ENCODE assay signal across 14 mouse cellular contexts in the genomic region with DNA sequence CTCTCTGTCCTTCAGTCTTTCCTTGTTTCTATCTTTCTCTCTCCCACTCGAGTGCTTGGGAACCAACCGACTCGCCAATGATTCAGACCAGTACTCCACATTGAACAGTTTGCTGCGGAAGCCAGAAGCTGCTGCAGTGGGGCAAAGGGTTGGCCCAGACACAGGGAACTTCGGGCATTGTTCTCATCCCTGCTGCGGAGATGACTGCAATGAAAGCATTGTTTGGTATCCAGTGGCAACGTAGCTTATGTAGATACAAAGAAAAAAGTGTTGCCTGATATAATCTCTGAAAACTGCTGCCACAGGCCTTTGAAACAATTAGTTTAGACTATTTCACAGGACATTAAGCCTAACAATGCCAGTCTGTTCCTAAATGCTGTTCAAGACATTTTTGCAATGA. TPM values are rescaled to one million over a fixed set of nuclear protein-coding genes. Genes with fewer than 3 reads are reported as not detected.
DNase-seq lines count a peak whose midpoint lies in the region; ATAC-seq lines count a peak whose summit lies in the region.
"Had no signal": no experiment of that assay in that cellular context is flagged by ENCODE, and none has a peak within 500 bp of the region (broad histone marks: within the 10 kb centered on the region; RNA-seq: fewer than 3 reads in every experiment).

No protein-coding gene starts in this region.

- peak; percentile 51 for ATAC-seq in forebrain, embryonic 16.5 days
- no peak for ATAC-seq in forebrain, embryonic 11.5 days (replicated peaks; ENCODE audit: low FRiP score)
- peak; percentile 49; the same call in 1 of the 2 replicates for ATAC-seq in hindbrain, embryonic 15.5 days (ENCODE audit: low FRiP score, low read depth)
- 0 out of 2 replicates have a peak, but pooled peaks have one; percentile 53 for ATAC-seq in neural tube, embryonic 12.5 days (ENCODE audit: low FRiP score, low read depth)
- ATAC-seq in erythroblast, adult 5-6 weeks (replicated peaks; ENCODE audit: low FRiP score, poor library complexity, severe bottlenecking), result no peak
- ATAC-seq: liver, postnatal 0 days had no signal

- H3K36me3 ChIP-seq in forebrain, embryonic 16.5 days (ENCODE audit: control insufficient read depth, insufficient read depth), result no peaks in the 10 kb centered on the region
- no peaks in the 10 kb centered on the region for H3K36me3 ChIP-seq in forebrain, embryonic 11.5 days (ENCODE audit: control insufficient read depth, insufficient read depth, low read length)
- no peaks in the 10 kb centered on the region for H3K36me3 ChIP-seq in hindbrain, embryonic 15.5 days
- H3K36me3 ChIP-seq in neural tube, embryonic 12.5 days, result no peaks in the 10 kb centered on the region
- H3K36me3 ChIP-seq: heart, embryonic 12.5 days; limb, embryonic 13.5 days had no signal

- no peak overlapping the region for H3K9ac ChIP-seq in forebrain, embryonic 16.5 days (replicated peaks; ENCODE audit: low read depth, low read length)
- no peak overlapping the region for H3K9ac ChIP-seq in forebrain, embryonic 11.5 days (ENCODE audit: low read length)
- H3K9ac ChIP-seq in hindbrain, embryonic 15.5 days, result no peak overlapping the region
- no peak overlapping the region for H3K9ac ChIP-seq in neural tube, embryonic 12.5 days
- H3K9ac ChIP-seq: heart, embryonic 12.5 days; limb, embryonic 13.5 days; liver, postnatal 0 days had no signal

- DNase-seq in forebrain, embryonic 11.5 days (ENCODE audit: low spot score), result no peak
- peak; percentile 4 for DNase-seq in T-cell, adult 2 months (ENCODE audit: low spot score)
- DNase-seq in testis, postnatal 14 days (ENCODE audit: low spot score), result no peak
- DNase-seq in c-Kit-positive CD71-positive TER-119-positive erythroid progenitor cells, embryonic 14.5 days (ENCODE audit: low spot score), result no peak
- DNase-seq: cerebellum, postnatal 36 days; gastrocnemius, postnatal 10 days; liver, postnatal 0 days had no signal

- H3K27ac ChIP-seq in forebrain, embryonic 16.5 days (ENCODE audit: low read length), result no peak overlapping the region
- no peak overlapping the region for H3K27ac ChIP-seq in forebrain, embryonic 11.5 days (ENCODE audit: low read depth, low read length)
- H3K27ac ChIP-seq in hindbrain, embryonic 15.5 days (replicated peaks), result no peak overlapping the region
- no peak overlapping the region for H3K27ac ChIP-seq in neural tube, embryonic 12.5 days
- H3K27ac ChIP-seq: kidney, postnatal 0 days; limb, embryonic 13.5 days had no signal

- H3K27me3 ChIP-seq in forebrain, embryonic 16.5 days (replicated peaks; ENCODE audit: control insufficient read depth, insufficient read depth, low read length), result no peaks in the 10 kb centered on the region
- H3K27me3 ChIP-seq in forebrain, embryonic 11.5 days (ENCODE audit: control insufficient read depth, insufficient read depth, low read length), result no peaks in the 10 kb centered on the region
- H3K27me3 ChIP-seq in hindbrain, embryonic 15.5 days, result no peaks in the 10 kb centered on the region
- H3K27me3 ChIP-seq in neural tube, embryonic 12.5 days (replicated peaks), result no peaks in the 10 kb centered on the region
- H3K27me3 ChIP-seq: heart, embryonic 12.5 days; limb, embryonic 13.5 days had no signal

- H3K4me2 ChIP-seq in forebrain, embryonic 16.5 days (ENCODE audit: low read length), result no peak overlapping the region
- H3K4me2 ChIP-seq in forebrain, embryonic 11.5 days (ENCODE audit: low read depth, low read length, severe bottlenecking), result no peak overlapping the region
- no peak overlapping the region for H3K4me2 ChIP-seq in hindbrain, embryonic 15.5 days
- H3K4me2 ChIP-seq in neural tube, embryonic 12.5 days (replicated peaks), result no peak overlapping the region
- H3K4me2 ChIP-seq: heart, embryonic 12.5 days; limb, embryonic 13.5 days had no signal

- H3K4me1 ChIP-seq in forebrain, embryonic 16.5 days (replicated peaks; ENCODE audit: control insufficient read depth, insufficient read depth, low read length), result peaks cover 15% of the 10 kb centered on the region
- 0 out of 2 replicates have a peak, but pooled peaks cover 5% of the 10 kb centered on the region for H3K4me1 ChIP-seq in forebrain, embryonic 11.5 days (replicated peaks; ENCODE audit: control insufficient read depth, insufficient read depth, low read length)
- peaks cover 11% of the 10 kb centered on the region; the same call in 1 of the 2 replicates for H3K4me1 ChIP-seq in hindbrain, embryonic 15.5 days (replicated peaks)
- H3K4me1 ChIP-seq in neural tube, embryonic 12.5 days, result peaks cover 7% of the 10 kb centered on the region; the same call in 1 of the 2 replicates

- 18% methylated on average over 7 of the region's 7 CpGs for WGBS in forebrain, embryonic 16.5 days
- WGBS in forebrain, embryonic 11.5 days, result 43% methylated on average over 7 of the region's 7 CpGs
- 9% methylated on average over 7 of the region's 7 CpGs for WGBS in hindbrain, embryonic 15.5 days
- WGBS in neural tube, embryonic 12.5 days, result 21% methylated on average over 7 of the region's 7 CpGs

- H3K9me3 ChIP-seq in forebrain, embryonic 16.5 days (ENCODE audit: control insufficient read depth, low read length), result no peaks in the 10 kb centered on the region
- H3K9me3 ChIP-seq in forebrain, embryonic 11.5 days (ENCODE audit: control insufficient read depth, low read length), result no peaks in the 10 kb centered on the region
- H3K9me3 ChIP-seq in hindbrain, embryonic 15.5 days, result no peaks in the 10 kb centered on the region
- no peaks in the 10 kb centered on the region for H3K9me3 ChIP-seq in neural tube, embryonic 12.5 days
- H3K9me3 ChIP-seq: heart, embryonic 12.5 days; limb, embryonic 13.5 days had no signal

- no peak overlapping the region for H3K4me3 ChIP-seq in forebrain, embryonic 16.5 days (replicated peaks; ENCODE audit: low read length)
- H3K4me3 ChIP-seq in forebrain, embryonic 11.5 days (ENCODE audit: low read depth, low read length), result no peak overlapping the region
- no peak overlapping the region for H3K4me3 ChIP-seq in hindbrain, embryonic 15.5 days
- H3K4me3 ChIP-seq in neural tube, embryonic 12.5 days, result no peak overlapping the region
- H3K4me3 ChIP-seq: heart, embryonic 12.5 days; limb, embryonic 13.5 days had no signal

RNA-seq across cellular contexts. Expression of a gene that starts 57.6 kb away (rescaled TPM):
- 8.7 and 12.4 TPM in 2 replicates for polyA plus RNA-seq in forebrain, embryonic 16.5 days (2015; fragmentation: Nextera tagmentation; extraction: Ambion mirVana)
- 0.92 and 2.4 TPM in 2 replicates for polyA plus RNA-seq in forebrain, embryonic 11.5 days (2014; fragmentation: Nextera tagmentation; extraction: Ambion mirVana)
- polyA plus RNA-seq in hindbrain, embryonic 15.5 days (2015; fragmentation: Nextera tagmentation; extraction: Ambion mirVana), result 12.0 and 12.8 TPM in 2 replicates
- polyA plus RNA-seq in neural tube, embryonic 12.5 days (2016; fragmentation: Nextera tagmentation; extraction: Ambion mirVana), result 2.6 and 3.1 TPM in 2 replicates
- not detected in 2 replicates for total RNA-seq in erythroblast, adult 5-6 weeks (2015; ENCODE audit: low replicate concordance)
- total RNA-seq in erythroblast, adult 5-6 weeks (2017; ENCODE audit: low replicate concordance), result not detected in 2 replicates
- polyA plus RNA-seq: liver, postnatal 0 days had no signal

Comparison
In these comparisons a context has a peak if more than half of its experiments do, and no peak if none do; other contexts are left out.
1. ATAC-seq: peak in forebrain, embryonic 16.5 days (single experiment), hindbrain, embryonic 15.5 days (single experiment) and neural tube, embryonic 12.5 days (single experiment); none in forebrain, embryonic 11.5 days (single experiment) and erythroblast, adult 5-6 weeks (single experiment).